Mouse (Mus musculus) erythroblast, embryonic 14.5 days (primary cell): Measurements from ENCODE around the gene Gpr180. TPM values are rescaled to one million over a fixed set of nuclear protein-coding genes. Genes with fewer than 3 reads are reported as not detected.
A peak's percentile ranks its signal among the peaks of the same experiment; 100 is the strongest.

Source experiments
- H3K27me3 ChIP-seq: 2 replicates; pipeline ENCODE4 v1.6.1; 2012; ENCODE audit warnings: inconsistent platforms; ENCODE audit not compliant: control insufficient read depth
- H3K36me3 ChIP-seq: 2 replicates; pipeline ENCODE4 v1.6.1; 2012; ENCODE audit warnings: mild to moderate bottlenecking, inconsistent platforms; ENCODE audit not compliant: control insufficient read depth
- H3K4me1 ChIP-seq: 2 replicates; pipeline ENCODE4 v1.6.1; 2012; ENCODE audit warnings: inconsistent platforms; ENCODE audit not compliant: control insufficient read depth
- H3K4me3 ChIP-seq: replicated peaks from 2 replicates; pipeline ENCODE3; 2012; ENCODE audit warnings: moderate library complexity, mild to moderate bottlenecking, inconsistent platforms
- H3K9me3 ChIP-seq: 2 replicates; pipeline ENCODE4 v1.6.1; 2012; ENCODE audit warnings: low read length, inconsistent platforms, mixed read lengths; ENCODE audit not compliant: control insufficient read depth
- GATA1 ChIP-seq: IDR thresholded peaks from 2 replicates; pipeline ENCODE4 v1.6.1; 2012; ENCODE audit warnings: low read length, inconsistent platforms, mixed read lengths
- TAL1 ChIP-seq: IDR thresholded peaks from 3 replicates; pipeline ENCODE4 v1.6.1; 2012; ENCODE audit warnings: low read length, inconsistent platforms, mixed read lengths
- polyA plus RNA-seq: library from polyadenylated mRNA; stranded (reverse); fragments of >175 nt; gene quantifications from 2 replicates; pipeline ENCODE4 v1.2.3, GENCODE M21; 2012

Gene Gpr180
- polyA plus RNA-seq, 1 experiment, result 0.04 TPM

GRCm38 (mm10) chr14:118193663-118194062 is 56.7 kb downstream of the Gpr180 start:
- peaks cover 20% of the 10 kb centered on the region for H3K4me1 ChIP-seq
- TF ChIP-seq GATA1 (no peak), TAL1 (no peak)
- H3K9me3 ChIP-seq, result no peaks in the 10 kb centered on the region
- H3K4me3 ChIP-seq, result no peak overlapping the region
- H3K36me3 ChIP-seq, result no peaks in the 10 kb centered on the region
- H3K27me3 ChIP-seq, result no peaks in the 10 kb centered on the region; the same call in 1 of the 2 replicates

GRCm38 (mm10) chr14:118194219-118194914 is 57.4 kb downstream of the Gpr180 start:
- Histone ChIP-seq H3K36me3 (no peaks in the 10 kb centered on the region), H3K27me3 (no peaks in the 10 kb centered on the region; the same call in 1 of the 2 replicates), H3K9me3 (no peaks in the 10 kb centered on the region), H3K4me3 (peak overlapping the region; percentile 20), H3K4me1 (peaks cover 20% of the 10 kb centered on the region)
- TF ChIP-seq GATA1 (no peak), TAL1 (no peak)

GRCm38 (mm10) chr14:118197063-118197462 is 60.1 kb downstream of the Gpr180 start:
- Histone ChIP-seq H3K27me3 (no peaks in the 10 kb centered on the region; the same call in 1 of the 2 replicates), H3K36me3 (no peaks in the 10 kb centered on the region), H3K9me3 (no peaks in the 10 kb centered on the region), H3K4me3 (no peak overlapping the region), H3K4me1 (peaks cover 20% of the 10 kb centered on the region)
- TF ChIP-seq TAL1 (no peak), GATA1 (no peak)

GRCm38 (mm10) chr14:118200731-118201130 is 63.8 kb downstream of the Gpr180 start:
- Histone ChIP-seq H3K4me1 (peaks cover 9% of the 10 kb centered on the region), H3K9me3 (no peaks in the 10 kb centered on the region), H3K27me3 (no peaks in the 10 kb centered on the region), H3K36me3 (no peaks in the 10 kb centered on the region), H3K4me3 (no peak overlapping the region)
- no peak for TF ChIP-seq GATA1
- TF ChIP-seq TAL1, result no peak

- Histone ChIP-seq H3K36me3 (no peaks in the 10 kb centered on the region), H3K4me1 (peaks cover 5% of the 10 kb centered on the region), H3K9me3 (peaks cover under 1% of the 10 kb centered on the region; the same call in 1 of the 2 replicates), H3K4me3 (no peak overlapping the region), H3K27me3 (no peaks in the 10 kb centered on the region)
- TF ChIP-seq TAL1, result no peak
- TF ChIP-seq GATA1, result no peak
Observed at GRCm38 (mm10) chr14:118202006-118202405, 65.0 kb downstream of the Gpr180 start.

- H3K9me3 ChIP-seq, result peaks cover 4% of the 10 kb centered on the region; the same call in 1 of the 2 replicates
- no peak for TF ChIP-seq GATA1
- TF ChIP-seq TAL1, result no peak
- H3K4me1 ChIP-seq, result no peaks in the 10 kb centered on the region
- no peaks in the 10 kb centered on the region for H3K27me3 ChIP-seq
- no peaks in the 10 kb centered on the region for H3K36me3 ChIP-seq
- H3K4me3 ChIP-seq, result no peak overlapping the region
Observed at GRCm38 (mm10) chr14:118203031-118203430, 66.1 kb downstream of the Gpr180 start.

GRCm38 (mm10) chr14:118207347-118207746 is 70.4 kb downstream of the Gpr180 start:
- Histone ChIP-seq H3K9me3 (peaks cover 4% of the 10 kb centered on the region; the same call in 1 of the 2 replicates), H3K27me3 (peaks cover 3% of the 10 kb centered on the region), H3K4me1 (no peaks in the 10 kb centered on the region), H3K4me3 (no peak overlapping the region), H3K36me3 (no peaks in the 10 kb centered on the region)
- TF ChIP-seq TAL1 (no peak), GATA1 (no peak)

GRCm38 (mm10) chr14:118209642-118210041 is 72.7 kb downstream of the Gpr180 start:
- TF ChIP-seq TAL1, result no peak
- no peaks in the 10 kb centered on the region for H3K4me1 ChIP-seq
- H3K36me3 ChIP-seq, result no peaks in the 10 kb centered on the region
- H3K27me3 ChIP-seq, result peaks cover 3% of the 10 kb centered on the region
- peaks cover 4% of the 10 kb centered on the region; the same call in 1 of the 2 replicates for H3K9me3 ChIP-seq
- no peak overlapping the region for H3K4me3 ChIP-seq

GRCm38 (mm10) chr14:118212188-118212804 is 75.3 kb downstream of the Gpr180 start:
- H3K4me3 ChIP-seq, result no peak overlapping the region
- H3K4me1 ChIP-seq, result no peaks in the 10 kb centered on the region
- H3K27me3 ChIP-seq, result peaks cover 3% of the 10 kb centered on the region
- H3K36me3 ChIP-seq, result no peaks in the 10 kb centered on the region
- peaks cover 2% of the 10 kb centered on the region; the same call in 1 of the 2 replicates for H3K9me3 ChIP-seq
- TF ChIP-seq TAL1 (no peak), GATA1 (no peak)

Other genes with a start within 250 kb of the Gpr180 start
- gene Dct, start 84.9 kb upstream of the Gpr180 start, polyA plus RNA-seq, result 0.02 TPM in 1 of 2 replicates, not detected in the other
- 0.27 TPM in 1 of 2 replicates, not detected in the other for gene Tgds, start 4.4 kb upstream of the Gpr180 start, polyA plus RNA-seq
- gene Sox21, start 99.9 kb downstream of the Gpr180 start, polyA plus RNA-seq, result 0.01 TPM in 1 of 2 replicates, not detected in the other
- not detected in 2 replicates for gene Gm9376, start 129.8 kb downstream of the Gpr180 start, polyA plus RNA-seq